Mouse (Mus musculus) heart, adult 2 months (tissue): ENCODE measurements at regions not wholly inside any gene's neighbourhood (a gene's known extent, or its start where the extent isn't known, plus 50 kb on each side); places are given as distances from the start of the nearest gene placed in this dataset.
"Not testable (repeated sequence)": the region's sequence is repeated elsewhere in the genome, so short reads cannot be mapped to it uniquely, and the experiment has no call there.

ENCODE experiments used
- DNase-seq, 2 experiments: peaks; one replicate each; pipeline ENCODE4 v3.0.0; 2021
- H3K27ac ChIP-seq: fragments of 200-600 bp; 2 replicates; pipeline ENCODE4 v1.8.1; 2022
- H3K27me3 ChIP-seq: fragments of 200-500 bp; 2 replicates; pipeline ENCODE4 v1.6.1; 2012; ENCODE audit warnings: mild to moderate bottlenecking, low read length, inconsistent platforms, mixed read lengths; ENCODE audit not compliant: control insufficient read depth, insufficient read depth
- H3K36me3 ChIP-seq: fragments of 200-500 bp; 2 replicates; pipeline ENCODE4 v1.6.1; 2012; ENCODE audit warnings: low read length, inconsistent platforms; ENCODE audit not compliant: control insufficient read depth, insufficient read depth
- H3K4me1 ChIP-seq: fragments of 200-500 bp; 2 replicates; pipeline ENCODE4 v1.6.1; 2011; ENCODE audit warnings: low read length; ENCODE audit not compliant: control insufficient read depth, insufficient read depth
- H3K4me3 ChIP-seq: fragments of 200-600 bp; 2 replicates; pipeline ENCODE4 v1.8.1; 2022
- H3K79me2 ChIP-seq: fragments of 200-500 bp; replicated peaks from 2 replicates; pipeline ENCODE4 v1.6.1; 2012; ENCODE audit warnings: mild to moderate bottlenecking, inconsistent platforms, low read length, moderate library complexity, mixed read lengths; ENCODE audit not compliant: control insufficient read depth, insufficient read depth
- H3K9ac ChIP-seq: fragments of 200-500 bp; 2 replicates; pipeline ENCODE4 v1.6.1; 2012; ENCODE audit warnings: low read depth, mild to moderate bottlenecking, control low read depth, inconsistent platforms, low read length, mixed read lengths
- WGBS: fragments of 180-500 bp; shearing (Covaris S2); methylation state at CpG from one replicate; pipeline ENCODE4 v1.1.7; 2018; 5-methylcytosine and 5-hydroxymethylcytosine counted together
- intact Hi-C: fragments of 180-260 bp; cut with DNase I; formaldehyde crosslinking; loops from one replicate; pipeline ENCODE4 v1.15.1; 2025

DNA sequence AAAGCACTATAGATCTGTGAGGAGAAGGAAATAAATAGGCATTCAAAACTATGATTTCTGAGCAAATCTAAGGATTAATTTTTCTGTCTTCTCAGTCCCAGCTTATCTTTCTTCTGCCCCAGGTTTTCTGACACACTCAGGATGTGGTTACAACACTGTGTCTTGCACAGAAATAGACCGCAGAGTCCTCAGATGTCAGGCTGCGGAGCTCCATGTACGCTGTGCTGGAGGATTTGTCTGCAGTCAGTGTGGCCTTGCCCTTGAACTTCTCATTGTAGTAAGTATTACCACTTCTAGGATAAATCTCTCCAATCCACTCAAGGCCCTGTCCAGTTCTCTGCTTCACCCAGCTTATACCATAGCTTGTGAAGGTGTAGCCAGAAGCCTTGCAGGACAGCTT, 127.4 kb upstream of the Zfp386 start:
- intact Hi-C loops, H3K4me3 ChIP-seq, H3K27me3 ChIP-seq, H3K9ac ChIP-seq, H3K27ac ChIP-seq, H3K36me3 ChIP-seq, H3K4me1 ChIP-seq, H3K79me2 ChIP-seq, DNase-seq: not testable (repeated sequence)
- 81% methylated on average over 3 of the region's 3 CpGs for WGBS

- intact Hi-C loops, result not testable (repeated sequence)
Observed at GRCm38 (mm10) chr12:115923999-115924398, 123.5 kb upstream of the Zfp386 start.

GRCm38 (mm10) chr12:115925542-115925941, 122.0 kb upstream of the Zfp386 start:
- intact Hi-C loops, H3K4me3 ChIP-seq, H3K79me2 ChIP-seq, H3K9ac ChIP-seq, H3K27ac ChIP-seq, DNase-seq, H3K27me3 ChIP-seq, H3K4me1 ChIP-seq, H3K36me3 ChIP-seq: not testable (repeated sequence)
- 49% methylated on average over 2 of the region's 2 CpGs for WGBS

More at GRCm38 (mm10) chr12:115923999-115924398, 123.5 kb upstream of the Zfp386 start:
- H3K79me2 ChIP-seq, H3K27ac ChIP-seq, H3K9ac ChIP-seq, H3K36me3 ChIP-seq, H3K4me3 ChIP-seq, H3K27me3 ChIP-seq, H3K4me1 ChIP-seq, DNase-seq: not testable (repeated sequence)

DNA sequence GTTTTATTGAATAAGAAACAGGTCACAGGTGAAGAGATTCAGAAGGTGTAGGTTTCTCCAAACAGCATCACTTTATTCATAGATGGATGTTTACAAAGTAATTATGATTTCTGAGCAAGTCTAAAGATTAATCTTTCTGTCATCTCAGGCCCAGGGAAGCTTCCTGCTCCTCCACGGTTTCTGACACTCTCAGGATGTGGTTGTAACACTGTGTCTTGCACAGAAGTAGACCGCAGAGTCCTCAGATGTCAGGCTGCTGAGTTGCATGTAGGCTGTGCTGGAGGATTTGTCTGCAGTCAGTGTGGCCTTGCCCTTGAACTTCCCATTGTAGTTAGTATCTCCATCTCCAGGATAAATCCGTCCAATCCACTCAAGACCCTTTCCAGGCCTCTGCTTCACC, 95.2 kb upstream of the Zfp386 start:
- WGBS, result 40% methylated on average over 3 of the region's 3 CpGs
- intact Hi-C loops, result not testable (repeated sequence)

DNA sequence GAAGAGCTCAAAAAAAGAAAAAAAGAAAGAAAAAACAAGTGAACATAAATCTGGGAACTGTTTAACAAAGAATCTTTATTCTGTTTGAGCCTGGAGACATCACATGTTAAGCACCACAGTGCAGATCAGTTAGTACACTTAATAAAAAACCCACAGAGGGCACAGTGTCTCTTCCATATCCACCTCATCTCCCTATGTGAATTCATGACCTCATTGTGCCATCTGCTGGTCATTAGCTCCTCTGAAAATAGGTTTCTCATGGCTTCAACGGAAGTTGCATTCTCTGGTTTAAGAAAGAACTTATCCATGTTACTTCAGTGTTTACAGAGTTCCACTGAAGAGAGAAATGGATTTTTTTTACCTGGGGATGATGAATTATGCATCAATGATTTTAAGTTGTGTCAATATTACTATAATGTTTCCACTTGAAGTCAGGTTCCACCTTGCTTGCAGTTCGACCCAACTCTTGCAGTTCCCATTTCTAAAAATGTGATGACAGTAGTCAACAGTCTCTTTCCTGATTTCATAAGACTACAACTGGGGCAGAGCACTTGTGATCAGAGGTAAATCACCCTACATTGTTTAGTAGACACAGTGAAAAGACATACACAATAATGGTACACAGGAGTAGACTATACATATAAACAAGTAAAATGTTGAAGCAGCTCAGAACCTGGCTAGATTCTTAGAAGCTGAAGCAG, 91.9 kb upstream of the Zfp386 start:
- not testable (repeated sequence) for H3K79me2 ChIP-seq, H3K9ac ChIP-seq, H3K4me3 ChIP-seq, H3K27me3 ChIP-seq, H3K27ac ChIP-seq, H3K4me1 ChIP-seq, DNase-seq, H3K36me3 ChIP-seq
- WGBS, result 53% methylated on average over 2 of the region's 2 CpGs
- intact Hi-C loops, result loop anchor here (2.0 kb wide), 1 partner anchor 45 kb away; no protein-coding TSS in a partner anchor

More for the DNA sequence above, 95.2 kb upstream of the Zfp386 start:
- not testable (repeated sequence) for H3K4me1 ChIP-seq, H3K36me3 ChIP-seq, H3K4me3 ChIP-seq, H3K9ac ChIP-seq, H3K79me2 ChIP-seq, DNase-seq, H3K27me3 ChIP-seq, H3K27ac ChIP-seq

GRCm38 (mm10) chr12:115963701-115964100, 83.8 kb upstream of the Zfp386 start:
- H3K9ac ChIP-seq, H3K27ac ChIP-seq, H3K79me2 ChIP-seq, DNase-seq, H3K27me3 ChIP-seq, H3K36me3 ChIP-seq, intact Hi-C loops, H3K4me3 ChIP-seq, H3K4me1 ChIP-seq: not testable (repeated sequence)

- H3K4me3 ChIP-seq, H3K9ac ChIP-seq, H3K36me3 ChIP-seq, H3K27me3 ChIP-seq, H3K27ac ChIP-seq, H3K79me2 ChIP-seq, H3K4me1 ChIP-seq, intact Hi-C loops, DNase-seq: not testable (repeated sequence)
Observed at GRCm38 (mm10) chr12:115967522-115967921, 80.0 kb upstream of the Zfp386 start.
